ENCODE assay signal across 18 mouse cellular contexts in the genomic region with DNA sequence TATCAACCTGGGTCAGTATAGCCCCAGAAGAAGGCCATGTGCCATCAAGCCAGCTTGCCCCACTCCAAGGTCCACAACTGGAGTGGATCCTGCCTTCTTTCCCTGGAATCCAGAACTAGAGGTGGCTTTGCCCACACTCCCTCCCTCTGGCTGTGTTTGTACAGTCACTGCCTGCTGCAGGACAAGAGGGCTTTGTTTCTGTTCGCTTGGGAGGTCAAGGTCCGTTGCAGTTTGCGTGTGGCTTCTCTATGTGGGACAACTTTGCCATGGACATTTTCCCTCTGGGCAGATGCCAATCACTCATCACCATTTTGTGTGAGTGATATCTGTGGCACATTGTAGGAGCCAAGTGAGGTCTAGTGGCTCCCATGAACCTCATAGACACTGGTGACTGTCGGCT.
DNase-seq lines count a peak whose midpoint lies in the region; ATAC-seq and TF ChIP-seq lines count a peak whose summit lies in the region.
"Had no signal": no experiment of that assay in that cellular context is flagged by ENCODE, and none has a peak within 500 bp of the region (broad histone marks: within the 10 kb centered on the region; RNA-seq: fewer than 3 reads in every experiment).

No protein-coding gene starts in this region.

- WGBS in heart, embryonic 10.5 days, result 70% methylated on average over 4 of the region's 4 CpGs
- 37% methylated on average over 4 of the region's 4 CpGs for WGBS in liver, adult 2 months
- 57% methylated on average over 4 of the region's 4 CpGs for WGBS in intestine, postnatal 0 days
- 59% methylated on average over 4 of the region's 4 CpGs for WGBS in stomach, embryonic 15.5 days

- ATAC-seq in intestine, postnatal 0 days, result peak; percentile 78
- ATAC-seq in stomach, embryonic 15.5 days (ENCODE audit: insufficient read depth, low FRiP score, low read depth), result peak; percentile 28; the same call in 1 of the 2 replicates
- ATAC-seq in activated CD4-positive, CD25-positive, alpha-beta regulatory T cell, adult 4 months, result no peak
- ATAC-seq: midbrain, embryonic 16.5 days; Patski had no signal

- no peaks in the 10 kb centered on the region for H3K79me2 ChIP-seq in liver, adult 2 months (ENCODE audit: control insufficient read depth, insufficient read depth, low read length)

- no peak for DNase-seq in heart, embryonic 10.5 days (ENCODE audit: low spot score)
- no peak for DNase-seq in heart, adult 8-10 months (ENCODE audit: low spot score)
- peak; percentile 67 for DNase-seq in liver, adult 2 months (ENCODE audit: extremely low read depth, low read depth, low spot score)
- DNase-seq in liver, result no peak
- DNase-seq in right cerebral cortex, adult 18-20 months, result no peak
- DNase-seq: adrenal gland, postnatal 25 days; B cell, adult 2 months; cerebellum, adult 8-10 months; gastrocnemius, postnatal 14 days; kidney, adult 11 months; spleen, adult 18-20 months; thymus, postnatal 14 days had no signal

- no peaks in the 10 kb centered on the region for H3K9me3 ChIP-seq in heart, embryonic 10.5 days
- H3K9me3 ChIP-seq in intestine, postnatal 0 days (ENCODE audit: control insufficient read depth), result no peaks in the 10 kb centered on the region
- H3K9me3 ChIP-seq in stomach, embryonic 15.5 days, result no peaks in the 10 kb centered on the region
- H3K9me3 ChIP-seq: embryonic facial prominence, embryonic 12.5 days had no signal

- H3K4me1 ChIP-seq in heart, embryonic 10.5 days, result peaks cover 54% of the 10 kb centered on the region
- 0 out of 2 replicates have a peak, but pooled peaks cover 2% of the 10 kb centered on the region for H3K4me1 ChIP-seq in liver, adult 2 months (ENCODE audit: control insufficient read depth, insufficient read depth, low read length)
- H3K4me1 ChIP-seq in intestine, postnatal 0 days (replicated peaks; ENCODE audit: control insufficient read depth, insufficient read depth, low read length), result peaks cover 5% of the 10 kb centered on the region
- H3K4me1 ChIP-seq in stomach, embryonic 15.5 days, result peaks cover 14% of the 10 kb centered on the region; the same call in 1 of the 2 replicates

- H3K4me3 ChIP-seq in heart, embryonic 10.5 days, result no peak overlapping the region
- no peak overlapping the region for H3K4me3 ChIP-seq in liver, adult 2 months (ENCODE audit: insufficient read depth, low read depth, low read length)
- no peak overlapping the region for H3K4me3 ChIP-seq in intestine, postnatal 0 days (ENCODE audit: low read depth, low read length)
- H3K4me3 ChIP-seq in stomach, embryonic 15.5 days (replicated peaks), result no peak overlapping the region
- H3K4me3 ChIP-seq: embryonic facial prominence, embryonic 12.5 days had no signal

- no peak overlapping the region for H3K4me2 ChIP-seq in intestine, postnatal 0 days (replicated peaks; ENCODE audit: low read depth)
- H3K4me2 ChIP-seq in stomach, embryonic 15.5 days, result no peak overlapping the region
- H3K4me2 ChIP-seq: embryonic facial prominence, embryonic 12.5 days had no signal

- no peak for TF ChIP-seq CTCF in liver, adult 2 months (IDR thresholded peaks at IDR 0.05; ENCODE audit: low read depth, low read length)
- TF ChIP-seq CTCF in intestine, postnatal 0 days (IDR thresholded peaks at IDR 0.05; ENCODE audit: low read depth), result peak; percentile 32

- H3K27ac ChIP-seq in heart, embryonic 10.5 days, result 0 out of 2 replicates have a peak overlapping the region, but pooled peaks have one; percentile 16
- no peak overlapping the region for H3K27ac ChIP-seq in liver, adult 2 months (replicated peaks; ENCODE audit: insufficient read depth, low read depth, low read length)
- H3K27ac ChIP-seq in intestine, postnatal 0 days (ENCODE audit: low read depth, low read length), result no peak overlapping the region
- H3K27ac ChIP-seq in stomach, embryonic 15.5 days, result 0 out of 2 replicates have a peak overlapping the region, but pooled peaks have one; percentile 60
- H3K27ac ChIP-seq: embryonic facial prominence, embryonic 12.5 days had no signal

- no peaks in the 10 kb centered on the region for H3K27me3 ChIP-seq in heart, embryonic 10.5 days (ENCODE audit: insufficient read depth, poor library complexity, severe bottlenecking)
- no peaks in the 10 kb centered on the region for H3K27me3 ChIP-seq in liver, adult 2 months (ENCODE audit: control insufficient read depth, insufficient read depth, low read length)
- H3K27me3 ChIP-seq in intestine, postnatal 0 days (replicated peaks; ENCODE audit: control insufficient read depth, insufficient read depth, low read length), result no peaks in the 10 kb centered on the region
- no peaks in the 10 kb centered on the region for H3K27me3 ChIP-seq in stomach, embryonic 15.5 days (replicated peaks)
- H3K27me3 ChIP-seq: embryonic facial prominence, embryonic 12.5 days; Patski had no signal

- TF ChIP-seq POLR2A in liver, adult 2 months (IDR thresholded peaks at IDR 0.05; ENCODE audit: extremely low read depth, insufficient read depth, low read length), result no peak

- H3K9ac ChIP-seq in liver, adult 2 months (ENCODE audit: low read depth, low read length), result no peak overlapping the region
- no peak overlapping the region for H3K9ac ChIP-seq in intestine, postnatal 0 days (ENCODE audit: low read depth, low read length)
- no peak overlapping the region for H3K9ac ChIP-seq in stomach, embryonic 15.5 days
- H3K9ac ChIP-seq: embryonic facial prominence, embryonic 12.5 days had no signal

- no peaks in the 10 kb centered on the region for H3K36me3 ChIP-seq in heart, embryonic 10.5 days
- H3K36me3 ChIP-seq in liver, adult 2 months (ENCODE audit: control insufficient read depth, insufficient read depth, low read length), result no peaks in the 10 kb centered on the region
- no peaks in the 10 kb centered on the region for H3K36me3 ChIP-seq in intestine, postnatal 0 days (ENCODE audit: control insufficient read depth, insufficient read depth)
- H3K36me3 ChIP-seq in stomach, embryonic 15.5 days, result no peaks in the 10 kb centered on the region
- H3K36me3 ChIP-seq: embryonic facial prominence, embryonic 12.5 days had no signal

Comparison
In these comparisons a context has a peak if more than half of its experiments do, and no peak if none do; other contexts are left out.
1. H3K27ac ChIP-seq: peak in heart, embryonic 10.5 days (single experiment) and stomach, embryonic 15.5 days (single experiment); none in liver, adult 2 months (single experiment) and intestine, postnatal 0 days (single experiment).